Mouse (Mus musculus) thymus, postnatal 14 days (tissue): ENCODE results near the gene Dtd2.

ENCODE experiments used
- DNase-seq: peaks from one replicate; pipeline ENCODE4 v3.0.0; 2021

Gene Dtd2

DNA sequence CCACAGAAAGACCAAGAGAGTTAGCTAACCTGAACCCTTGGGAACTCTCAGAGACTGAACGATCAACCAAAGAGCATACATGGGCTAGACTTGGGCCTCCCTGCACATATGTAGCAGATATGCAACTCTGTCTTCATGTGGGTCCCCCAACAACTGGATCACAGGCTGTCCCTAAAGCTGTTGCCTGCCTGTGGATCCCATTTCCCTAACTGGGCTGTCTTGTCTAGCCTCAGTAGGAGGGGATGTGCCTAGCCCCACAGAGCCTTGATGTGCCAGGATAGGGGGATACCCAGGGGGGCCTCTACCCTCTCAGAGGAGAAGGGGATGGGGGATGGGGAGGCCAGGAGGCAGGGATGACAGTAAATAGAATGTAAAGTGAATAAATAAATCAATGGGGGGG lies 22.7 kb downstream of the Dtd2 start:
- DNase-seq = no peak

DNA sequence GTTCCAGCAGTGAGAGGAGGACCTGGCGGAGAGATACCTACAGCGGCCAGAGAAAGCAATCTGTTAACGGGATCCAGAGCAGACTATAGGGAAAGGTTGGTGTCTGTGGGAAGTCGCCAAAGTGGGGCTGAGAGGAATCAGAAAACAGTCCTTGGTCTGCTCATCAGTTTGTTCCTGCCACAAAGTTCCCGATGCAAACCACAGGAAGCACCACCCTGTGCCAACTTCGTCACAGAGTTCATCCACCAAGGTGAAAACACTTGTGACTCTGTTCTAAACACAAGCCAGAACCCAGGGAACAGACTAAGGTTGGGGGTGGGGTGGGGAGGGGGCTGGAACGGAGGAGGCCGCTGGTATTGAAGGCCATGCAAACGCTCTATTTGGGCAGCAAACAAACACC lies 29.8 kb downstream of the Dtd2 start:
- no peak for DNase-seq

DNA sequence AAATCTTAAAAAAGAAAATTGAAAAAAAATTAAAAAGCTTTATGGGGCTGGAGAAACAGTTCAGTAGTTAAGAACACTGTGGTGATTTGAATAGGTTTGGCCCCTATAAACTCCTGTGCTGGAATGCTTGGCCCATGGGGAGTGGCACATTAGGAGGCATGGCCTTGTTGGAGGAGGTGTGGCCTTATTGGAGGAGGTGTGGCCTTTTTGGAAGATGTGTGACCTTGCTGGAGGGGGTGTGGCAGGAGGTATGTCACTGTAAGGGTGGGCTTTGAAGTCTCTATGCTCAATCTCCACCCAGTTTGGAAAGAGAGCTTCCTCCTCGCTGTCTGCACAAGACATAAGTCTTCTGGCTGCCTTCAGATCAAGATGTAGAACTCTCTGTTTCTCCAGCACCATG lies 31.9 kb downstream of the Dtd2 start:
- no peak for DNase-seq

DNA sequence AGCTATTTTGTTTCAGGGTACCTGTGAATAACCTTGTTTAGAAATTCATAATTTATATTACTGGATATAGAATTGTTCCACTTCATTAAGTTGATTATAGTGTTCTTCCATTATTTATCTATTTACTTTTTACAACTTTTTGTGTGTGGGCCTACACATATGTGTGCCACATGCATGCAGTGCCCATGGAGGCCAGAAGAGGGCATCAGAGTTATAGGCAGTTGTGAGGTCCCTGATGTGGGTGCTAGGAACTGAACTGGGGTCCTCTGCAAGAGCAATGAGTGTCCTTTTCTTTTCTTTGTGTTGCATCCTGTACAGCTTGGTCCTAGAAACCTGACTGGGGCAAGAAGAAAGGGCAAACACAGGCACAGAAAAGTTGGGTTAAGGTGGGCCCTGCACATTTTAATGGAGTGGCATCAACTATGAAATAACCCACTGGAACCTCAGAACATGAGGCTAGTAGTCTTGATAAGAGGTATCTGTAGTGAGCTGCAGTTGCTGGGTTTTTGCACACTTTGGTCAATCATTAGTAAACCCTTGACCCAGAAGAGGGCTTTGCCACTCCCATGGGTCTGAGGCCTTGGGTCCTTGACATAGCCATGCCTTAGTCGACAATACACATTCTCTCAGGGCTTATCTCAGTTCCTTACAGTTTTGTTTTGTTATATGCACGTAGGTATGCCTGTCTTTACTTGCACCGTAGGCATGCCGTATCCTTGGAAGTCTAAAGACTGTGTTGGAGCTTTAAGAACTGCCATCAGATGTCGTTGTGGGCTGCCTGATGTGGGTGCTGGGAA lies 33.8 kb downstream of the Dtd2 start:
- peak; percentile 24 for DNase-seq

DNA sequence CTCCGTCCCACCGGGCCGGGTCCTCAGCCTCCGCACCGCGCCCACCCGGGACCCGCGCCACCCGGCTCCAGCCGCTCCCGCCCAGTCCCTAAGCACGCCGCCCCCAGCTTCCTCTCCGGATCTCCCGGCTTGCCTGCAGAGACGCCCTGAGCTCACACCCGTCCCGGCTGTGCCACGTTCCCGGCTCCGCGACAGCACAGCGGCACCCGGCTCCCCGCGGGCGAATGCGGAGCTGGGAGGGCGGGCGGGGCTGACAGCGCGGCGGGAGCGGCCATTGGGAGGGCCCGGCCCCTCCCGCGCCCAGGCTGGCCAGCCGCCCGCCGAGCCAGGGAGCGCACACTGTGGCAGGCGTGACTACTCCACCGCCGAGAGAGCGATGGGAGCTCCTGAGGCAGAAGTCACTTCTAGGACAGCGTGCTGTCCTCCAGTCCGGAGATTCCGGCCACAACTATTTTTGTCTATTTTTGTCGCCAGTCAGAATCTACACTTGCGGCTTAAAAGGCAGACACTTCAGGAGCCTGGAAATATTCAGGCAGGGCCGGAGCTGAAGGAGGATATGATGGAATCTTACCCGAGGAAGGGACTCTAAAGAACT lies 35.1 kb downstream of the Dtd2 start, which contains the start of gene Heatr5a:
Gene Heatr5a, minus strand, starts transcription at position 252 of the 595 bp plus-strand sequence.
- peak; percentile 89 for DNase-seq

DNA sequence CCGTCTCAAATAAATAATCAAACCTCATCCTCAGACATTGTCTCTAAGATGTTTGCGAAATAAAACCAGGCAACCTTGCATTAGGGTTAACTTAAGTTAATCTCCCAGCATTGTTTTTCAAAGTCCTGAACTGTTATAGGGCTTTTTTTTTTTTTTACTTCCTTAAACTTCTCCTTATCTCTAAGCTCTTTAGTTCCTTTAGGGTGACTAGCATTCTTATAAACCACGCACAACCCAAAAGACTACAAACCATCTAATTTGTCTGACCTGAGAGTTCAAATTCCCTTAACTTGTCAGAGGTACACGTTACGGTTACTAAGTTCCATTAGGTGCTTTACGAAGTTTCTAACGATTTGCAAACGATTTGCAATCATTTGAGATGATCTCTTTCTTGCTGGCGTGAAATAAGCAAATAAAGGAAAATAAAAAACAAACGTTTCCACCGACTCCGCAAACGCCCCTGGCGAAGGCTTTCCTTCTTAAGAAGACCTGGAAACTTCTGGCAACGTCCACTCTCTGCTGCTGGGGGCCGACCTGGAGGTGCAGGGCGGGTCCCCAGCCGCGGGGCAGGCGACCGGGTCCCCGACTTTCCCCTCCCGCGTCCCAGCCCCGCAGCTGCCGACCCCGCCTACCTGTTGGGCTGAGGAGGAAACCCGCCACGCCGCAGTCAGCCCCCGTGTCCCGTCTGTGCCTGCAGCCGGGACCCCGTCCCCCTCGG lies 35.8 kb downstream of the Dtd2 start:
- DNase-seq = no peak

DNA sequence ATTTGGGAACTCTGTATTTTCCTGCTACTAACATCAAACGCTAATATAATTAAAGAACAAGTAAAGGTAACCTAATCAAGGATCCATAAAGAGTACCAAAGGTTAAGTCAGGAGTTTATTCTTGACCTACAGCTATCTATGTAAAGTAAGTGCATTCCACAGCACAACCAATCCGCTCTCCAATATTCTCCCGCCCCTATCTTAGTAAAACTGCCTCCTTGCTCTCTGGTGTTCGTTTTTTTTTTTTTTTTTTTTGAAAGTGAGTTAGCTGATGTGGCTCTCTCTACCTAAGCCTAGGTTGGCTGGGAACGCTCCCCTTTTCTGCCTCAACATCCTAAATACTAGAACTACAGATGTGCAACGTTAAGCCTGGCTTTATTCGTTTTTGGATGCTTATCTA lies 36.4 kb downstream of the Dtd2 start:
- DNase-seq = no peak

DNA sequence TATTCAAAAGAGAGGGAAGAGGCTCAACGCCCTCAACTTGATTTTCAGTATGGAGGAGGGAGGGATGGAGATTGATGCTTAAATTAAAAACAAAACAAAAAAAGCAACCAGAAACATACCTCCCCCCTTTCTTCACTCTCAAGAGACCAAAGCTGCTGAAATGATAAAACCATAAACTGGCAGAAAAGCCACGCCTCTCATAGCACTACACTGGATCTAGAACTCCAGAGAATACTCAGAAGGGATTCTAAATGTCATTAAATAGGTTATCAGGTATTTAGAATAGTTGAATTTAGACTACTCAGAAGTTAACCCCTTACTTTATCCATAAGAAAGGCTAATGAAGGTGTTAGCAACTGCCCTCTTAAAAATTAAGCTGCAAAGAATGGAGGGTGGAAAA lies 37.2 kb downstream of the Dtd2 start:
- DNase-seq = no peak

DNA sequence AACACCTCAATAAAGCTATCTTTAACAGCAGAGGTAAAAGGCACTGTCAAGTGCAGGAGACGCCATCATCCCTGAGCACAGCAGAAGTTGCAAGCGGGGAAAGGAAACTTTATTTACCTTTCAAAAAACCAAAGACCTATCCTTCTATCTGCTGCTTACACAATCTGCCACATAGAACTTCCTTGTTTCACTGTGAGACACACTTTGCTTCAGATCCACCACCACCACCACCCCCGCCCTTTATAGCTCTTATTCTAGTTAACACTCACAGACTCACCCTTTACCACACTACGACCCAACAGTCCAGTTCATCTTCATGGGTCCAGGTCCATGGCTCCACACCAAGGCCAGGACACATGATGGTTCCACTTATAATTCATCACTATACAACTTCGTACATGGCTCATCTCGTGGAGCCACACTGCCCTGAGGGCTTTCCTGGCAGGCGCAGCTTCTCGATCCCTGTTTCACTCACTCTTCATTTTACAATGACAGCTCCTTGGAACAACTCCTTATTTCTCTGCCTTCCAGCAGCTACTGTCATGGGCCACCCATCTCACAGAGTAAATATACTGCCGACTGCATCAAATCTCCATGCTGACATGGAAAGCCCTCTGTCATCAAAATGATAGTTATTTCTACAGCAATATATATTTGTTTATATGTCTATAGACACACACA lies 38.2 kb downstream of the Dtd2 start:
- no peak for DNase-seq

DNA sequence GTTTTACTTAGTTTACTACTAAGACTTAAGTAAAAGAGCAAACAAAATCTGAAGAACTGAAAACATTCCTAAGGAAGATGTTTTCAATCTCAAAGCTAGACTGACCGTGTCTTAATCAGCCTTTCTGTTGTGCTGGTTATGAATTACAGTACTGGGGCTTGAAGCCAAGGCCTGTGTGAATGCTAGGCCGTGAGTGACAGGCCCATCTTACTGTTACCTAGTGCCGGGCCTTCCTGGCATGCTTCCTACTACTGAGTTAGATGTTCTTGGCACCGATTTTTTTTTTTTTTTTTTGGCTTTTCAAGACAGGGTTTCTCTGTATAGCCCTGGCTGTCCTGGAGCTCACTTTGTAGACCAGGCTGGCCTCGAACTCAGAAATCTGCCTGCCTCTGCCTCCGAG lies 48.7 kb downstream of the Dtd2 start:
- DNase-seq = no peak

DNA sequence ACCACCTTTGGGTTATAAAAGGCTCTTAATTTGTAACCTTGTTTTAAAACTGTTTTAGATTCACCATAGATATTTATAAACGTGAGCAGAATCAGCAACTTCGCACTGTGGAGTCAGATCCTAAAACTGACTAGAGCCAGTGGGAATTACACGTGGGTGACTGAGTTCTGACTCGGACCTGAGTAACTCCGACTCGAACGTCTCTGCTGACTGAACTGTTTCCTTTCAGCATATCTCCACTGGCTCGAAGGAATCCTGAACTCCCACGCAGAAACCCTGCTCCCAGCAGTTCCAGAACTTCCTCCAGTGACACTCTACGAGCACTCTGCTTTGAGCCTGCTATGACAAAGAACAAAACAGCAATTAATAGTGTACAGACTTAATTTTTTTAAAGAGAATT lies 54.0 kb downstream of the Dtd2 start:
- no peak for DNase-seq

DNA sequence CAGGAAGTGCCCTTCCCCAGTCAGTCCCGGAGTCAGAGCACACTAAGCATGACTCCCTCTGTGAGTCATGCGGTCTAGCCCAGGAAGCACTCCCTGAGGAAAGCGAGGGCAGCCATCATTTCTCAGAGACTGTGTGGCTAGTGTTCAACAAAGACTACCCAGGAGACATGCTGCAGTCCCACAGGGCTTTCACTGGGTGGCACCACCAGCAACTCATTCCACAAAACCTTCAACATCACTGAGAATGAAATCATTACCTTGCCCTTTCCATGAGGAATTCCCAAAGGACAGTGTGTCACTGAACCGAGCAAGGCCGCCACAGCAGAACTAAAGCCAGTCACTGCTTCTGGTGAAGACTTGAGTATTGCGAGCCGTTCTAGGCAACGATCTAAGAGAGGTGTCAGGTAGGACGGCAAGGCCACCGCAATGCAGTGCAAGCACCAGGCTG lies 58.8 kb downstream of the Dtd2 start:
- no peak for DNase-seq

DNA sequence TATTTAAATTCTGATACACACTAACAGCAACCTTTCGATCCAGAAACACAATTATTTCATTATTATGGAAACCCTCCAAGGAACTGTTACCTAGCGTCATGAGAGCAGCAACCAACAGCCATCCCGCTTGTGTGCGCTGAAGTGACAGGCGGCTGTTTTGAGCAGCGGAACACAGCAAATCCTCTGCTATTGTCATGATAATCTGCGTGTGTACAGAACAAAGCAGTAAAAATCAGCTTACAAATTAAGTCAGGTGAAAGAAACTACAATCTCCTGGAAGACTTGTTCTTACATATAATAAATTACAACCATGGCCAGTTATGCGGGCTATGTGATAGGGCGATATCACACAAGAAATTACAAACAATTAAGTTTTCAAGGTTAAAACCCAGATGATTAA lies 61.0 kb downstream of the Dtd2 start:
- DNase-seq = no peak

DNA sequence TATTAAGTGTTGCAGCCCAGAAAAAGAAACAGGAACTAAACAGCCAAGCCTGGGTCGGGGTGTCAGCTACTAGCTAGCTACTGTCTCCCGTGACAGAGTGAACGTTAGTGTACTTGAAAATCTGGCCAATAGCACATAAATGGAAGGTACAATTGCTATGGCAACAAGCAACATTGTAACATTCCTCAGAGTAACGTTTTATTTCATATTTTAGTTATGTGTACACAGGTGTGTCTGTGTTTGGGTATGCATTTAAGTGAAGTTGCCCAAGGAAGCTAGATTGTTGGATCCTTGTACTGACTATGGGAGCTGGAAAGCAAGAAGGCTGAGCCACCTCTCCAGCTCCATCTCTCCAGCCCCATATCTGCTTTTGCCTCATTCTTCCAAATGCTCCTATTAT lies 66.5 kb downstream of the Dtd2 start:
- no peak for DNase-seq
